Mouse (Mus musculus) C2C12 (cell line): ENCODE measurements at regions not wholly inside any gene's neighbourhood (a gene's known extent, or its start where the extent isn't known, plus 50 kb on each side); places are given as distances from the start of the nearest gene placed in this dataset.

Experiments
- CTCF ChIP-seq: IDR thresholded peaks from one replicate; pipeline ENCODE4 v1.5.1; 2011; ENCODE audit not compliant: control insufficient read depth, insufficient read depth, insufficient read length
- FOSL1 ChIP-seq: IDR thresholded peaks from one replicate; pipeline ENCODE4 v1.8.0; 2011; ENCODE audit warnings: mild to moderate bottlenecking, low read length; ENCODE audit not compliant: poor library complexity, insufficient read depth, severe bottlenecking
- MAX ChIP-seq: IDR thresholded peaks from one replicate; pipeline ENCODE4 v1.6.1; 2011; ENCODE audit warnings: mild to moderate bottlenecking, control low read depth

- no peak for TF ChIP-seq CTCF
- no peak for TF ChIP-seq MAX
- no peak for TF ChIP-seq FOSL1
Observed at GRCm38 (mm10) chr15:71054251-71054852, 2780.0 kb upstream of the Gm6569 start.
